Comparison of ENCODE assay signal across 9 mouse cellular contexts in genomic region chr17:45158171-45158691, GRCm38 (mm10).
A peak's percentile ranks its signal among the peaks of the same experiment; 100 is the strongest.
DNase-seq lines count a peak whose midpoint lies in the region; ATAC-seq and TF ChIP-seq lines count a peak whose summit lies in the region.
"Had no signal": no experiment of that assay in that cellular context is flagged by ENCODE, and none has a peak within 500 bp of the region (broad histone marks: within the 10 kb centered on the region; RNA-seq: fewer than 3 reads in every experiment).

No protein-coding gene starts in this region.

- DNase-seq in adrenal gland, postnatal 14 days = peak; percentile 38
- no peak for DNase-seq in adrenal gland, adult 8-10 months
- peak; percentile 17 for DNase-seq in midbrain, embryonic 10.5 days (ENCODE audit: low spot score)
- peak; percentile 93 for DNase-seq in heart, embryonic 10.5 days (ENCODE audit: low spot score)
- peak; percentile 70 for DNase-seq in limb, embryonic 14.5 days (ENCODE audit: low spot score)
- DNase-seq in retina, postnatal 1 day = no peak
- no peak for DNase-seq in frontal cortex, postnatal 25 days (ENCODE audit: low spot score in 2 of 2)
- DNase-seq: layer of hippocampus, adult 9-11 months had no signal

- TF ChIP-seq POLR2A in limb, embryonic 14.5 days (IDR thresholded peaks at IDR 0.05; ENCODE audit: borderline replicate concordance, extremely low read depth, insufficient read depth, insufficient read length) = no peak

- no peaks in the 10 kb centered on the region for H3K9me3 ChIP-seq in midbrain, embryonic 10.5 days (replicated peaks)
- H3K9me3 ChIP-seq in midbrain, embryonic 13.5 days = no peaks in the 10 kb centered on the region
- H3K9me3 ChIP-seq in heart, embryonic 10.5 days = no peaks in the 10 kb centered on the region
- H3K9me3 ChIP-seq in limb, embryonic 14.5 days (ENCODE audit: control insufficient read depth, low read length) = no peaks in the 10 kb centered on the region

- H3K36me3 ChIP-seq in midbrain, embryonic 10.5 days = no peaks in the 10 kb centered on the region
- no peaks in the 10 kb centered on the region for H3K36me3 ChIP-seq in midbrain, embryonic 13.5 days
- H3K36me3 ChIP-seq in heart, embryonic 10.5 days = no peaks in the 10 kb centered on the region
- no peaks in the 10 kb centered on the region for H3K36me3 ChIP-seq in limb, embryonic 14.5 days (ENCODE audit: control insufficient read depth, insufficient read depth, low read length)

- no peak for ATAC-seq in midbrain, embryonic 13.5 days
- 0 out of 2 replicates have a peak, but pooled peaks have one; percentile 50 for ATAC-seq in limb, embryonic 14.5 days (ENCODE audit: low FRiP score, low read depth)

- H3K27me3 ChIP-seq in midbrain, embryonic 10.5 days (ENCODE audit: low read depth, poor library complexity, severe bottlenecking) = no peaks in the 10 kb centered on the region; the same call in 1 of the 2 replicates
- no peaks in the 10 kb centered on the region for H3K27me3 ChIP-seq in midbrain, embryonic 13.5 days
- no peaks in the 10 kb centered on the region for H3K27me3 ChIP-seq in heart, embryonic 10.5 days (ENCODE audit: insufficient read depth, poor library complexity, severe bottlenecking)
- no peaks in the 10 kb centered on the region for H3K27me3 ChIP-seq in limb, embryonic 14.5 days (ENCODE audit: control insufficient read depth, insufficient read depth, low read length)

- H3K4me2 ChIP-seq in midbrain, embryonic 13.5 days (replicated peaks) = no peak overlapping the region
- H3K4me2 ChIP-seq in limb, embryonic 14.5 days (replicated peaks; ENCODE audit: low read depth, low read length, severe bottlenecking) = peak overlapping the region; percentile 25

- peaks cover 15% of the 10 kb centered on the region for H3K4me1 ChIP-seq in midbrain, embryonic 10.5 days
- no peaks in the 10 kb centered on the region for H3K4me1 ChIP-seq in midbrain, embryonic 13.5 days (replicated peaks)
- H3K4me1 ChIP-seq in heart, embryonic 10.5 days = peaks cover 22% of the 10 kb centered on the region
- peaks cover 11% of the 10 kb centered on the region for H3K4me1 ChIP-seq in limb, embryonic 14.5 days (ENCODE audit: control insufficient read depth, insufficient read depth, low read length)

- H3K4me3 ChIP-seq in midbrain, embryonic 10.5 days = no peak overlapping the region
- H3K4me3 ChIP-seq in midbrain, embryonic 13.5 days (replicated peaks) = no peak overlapping the region
- peak overlapping the region; percentile 40 for H3K4me3 ChIP-seq in heart, embryonic 10.5 days
- H3K4me3 ChIP-seq in limb, embryonic 14.5 days (replicated peaks; ENCODE audit: low read length) = no peak overlapping the region

- no peak overlapping the region for H3K9ac ChIP-seq in midbrain, embryonic 13.5 days (replicated peaks)
- H3K9ac ChIP-seq in limb, embryonic 14.5 days (ENCODE audit: low read depth, low read length, severe bottlenecking) = no peak overlapping the region

- WGBS in midbrain, embryonic 10.5 days = 72% methylated on average over 16 of the region's 16 CpGs
- 87% methylated on average over 16 of the region's 16 CpGs for WGBS in midbrain, embryonic 13.5 days
- WGBS in heart, embryonic 10.5 days = 26% methylated on average over 16 of the region's 16 CpGs
- 28% methylated on average over 15 of the region's 16 CpGs for WGBS in limb, embryonic 14.5 days

- peak overlapping the region; percentile 28 for H3K27ac ChIP-seq in midbrain, embryonic 10.5 days (replicated peaks)
- no peak overlapping the region for H3K27ac ChIP-seq in midbrain, embryonic 13.5 days
- H3K27ac ChIP-seq in heart, embryonic 10.5 days = peak overlapping the region; percentile 88
- H3K27ac ChIP-seq in limb, embryonic 14.5 days (replicated peaks; ENCODE audit: low read depth, low read length) = no peak overlapping the region

Comparison
In these comparisons a context has a peak if more than half of its experiments do, and no peak if none do; other contexts are left out.
1. DNase-seq: peak in adrenal gland, postnatal 14 days (single experiment), midbrain, embryonic 10.5 days (single experiment), heart, embryonic 10.5 days (single experiment) and limb, embryonic 14.5 days (single experiment); none in adrenal gland, adult 8-10 months (single experiment), retina, postnatal 1 day (single experiment) and frontal cortex, postnatal 25 days (0 of 2).
2. H3K27ac ChIP-seq: peak in midbrain, embryonic 10.5 days (single experiment) and heart, embryonic 10.5 days (single experiment); none in midbrain, embryonic 13.5 days (single experiment) and limb, embryonic 14.5 days (single experiment).